Mouse (Mus musculus): Measurements from ENCODE around the gene Tmem120b. TPM values are rescaled to one million over a fixed set of nuclear protein-coding genes. Genes with fewer than 3 reads are reported as not detected.
A peak's percentile ranks its signal among the peaks of the same experiment; 100 is the strongest.

Gene Tmem120b
- total RNA-seq, 2 experiments from 2014 or later: 8.6 to 10.6 TPM

DNA sequence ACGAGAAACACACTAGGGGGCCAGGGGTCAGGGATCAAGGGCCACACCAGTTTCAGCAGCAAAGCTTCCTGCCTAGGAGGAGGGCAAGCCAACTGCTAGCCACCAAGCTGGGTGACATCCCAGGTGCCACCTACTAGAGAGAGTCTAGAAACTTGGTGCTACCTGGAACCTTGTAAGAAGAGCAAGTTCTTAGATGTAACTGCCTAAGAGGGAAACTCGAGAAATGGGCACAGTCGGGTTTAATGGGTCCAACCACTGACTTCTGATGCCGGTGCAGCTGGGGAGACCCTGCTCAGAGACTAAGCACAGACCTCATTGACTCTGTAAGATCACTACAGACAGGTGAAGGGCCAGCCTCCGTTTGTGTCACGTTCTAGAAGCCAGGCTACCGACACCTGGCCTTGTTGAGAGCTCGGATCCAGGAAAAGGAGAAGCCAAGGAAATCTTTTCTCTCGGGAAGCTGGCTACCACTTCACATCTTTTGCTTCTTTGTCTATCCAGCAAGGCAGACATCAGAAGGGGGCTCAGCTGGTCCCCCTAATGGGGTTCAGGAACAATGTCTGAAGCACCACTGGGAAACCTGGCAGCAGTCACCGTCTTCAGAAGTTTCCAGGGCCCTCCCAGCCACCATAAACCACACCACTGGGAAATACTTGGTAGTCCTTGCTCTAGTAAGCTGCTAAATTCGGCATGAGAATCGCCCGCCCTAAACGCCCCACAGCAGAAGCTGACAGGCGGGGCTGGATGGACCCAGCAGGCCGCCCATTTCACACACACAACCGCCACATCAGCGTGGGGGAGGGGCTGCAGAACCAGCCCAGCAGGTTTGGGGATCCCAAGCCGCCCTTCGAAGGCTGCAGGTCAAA, 69.1 kb downstream of the Tmem120b start:
- DNase-seq (ENCODE audit: low spot score): peak; percentile 84
- intact Hi-C loops (cut with DNase I): no loop called here

- intact Hi-C loops (cut with DNase I): no loop called here
- DNase-seq (ENCODE audit: low spot score): no peak
Observed at GRCm38 (mm10) chr5:123137910-123138229, 69.7 kb downstream of the Tmem120b start.

DNA sequence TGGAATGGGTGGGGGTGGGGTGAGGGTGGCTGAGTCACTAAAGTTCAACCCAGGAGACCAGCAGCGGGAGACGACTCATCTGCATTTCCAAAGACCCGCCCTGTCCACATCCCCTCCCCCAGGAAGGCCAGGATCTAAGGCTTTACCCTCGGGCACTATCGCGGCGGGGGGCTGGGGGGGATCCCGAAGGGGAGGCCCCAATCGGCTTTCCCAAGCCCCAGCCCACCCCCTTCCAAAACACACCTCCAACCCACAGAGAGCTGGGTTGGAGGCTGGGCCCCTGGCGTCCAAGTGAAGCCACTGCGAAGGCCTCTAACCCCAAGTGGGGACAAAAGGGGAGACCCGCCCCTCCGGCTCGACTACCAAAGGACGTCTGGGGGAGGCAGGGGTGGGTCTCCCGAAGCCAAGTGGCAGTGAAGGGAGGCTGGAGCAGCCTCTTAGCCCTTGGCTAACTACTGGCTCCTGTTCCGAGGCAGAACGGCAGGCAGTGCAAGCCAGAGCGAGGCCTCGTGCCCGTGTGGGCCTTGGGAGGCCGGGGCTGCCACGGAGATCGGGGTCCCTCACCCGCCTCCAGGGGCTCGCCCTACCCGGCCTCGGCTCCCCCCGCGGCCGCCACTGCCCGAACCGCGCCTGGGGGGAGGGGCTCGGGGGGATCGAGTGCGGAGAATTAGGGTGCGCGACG, 70.2 kb downstream of the Tmem120b start:
- intact Hi-C loops (cut with DNase I): no loop called here
- peak; percentile 75 for DNase-seq (ENCODE audit: low spot score)

DNA sequence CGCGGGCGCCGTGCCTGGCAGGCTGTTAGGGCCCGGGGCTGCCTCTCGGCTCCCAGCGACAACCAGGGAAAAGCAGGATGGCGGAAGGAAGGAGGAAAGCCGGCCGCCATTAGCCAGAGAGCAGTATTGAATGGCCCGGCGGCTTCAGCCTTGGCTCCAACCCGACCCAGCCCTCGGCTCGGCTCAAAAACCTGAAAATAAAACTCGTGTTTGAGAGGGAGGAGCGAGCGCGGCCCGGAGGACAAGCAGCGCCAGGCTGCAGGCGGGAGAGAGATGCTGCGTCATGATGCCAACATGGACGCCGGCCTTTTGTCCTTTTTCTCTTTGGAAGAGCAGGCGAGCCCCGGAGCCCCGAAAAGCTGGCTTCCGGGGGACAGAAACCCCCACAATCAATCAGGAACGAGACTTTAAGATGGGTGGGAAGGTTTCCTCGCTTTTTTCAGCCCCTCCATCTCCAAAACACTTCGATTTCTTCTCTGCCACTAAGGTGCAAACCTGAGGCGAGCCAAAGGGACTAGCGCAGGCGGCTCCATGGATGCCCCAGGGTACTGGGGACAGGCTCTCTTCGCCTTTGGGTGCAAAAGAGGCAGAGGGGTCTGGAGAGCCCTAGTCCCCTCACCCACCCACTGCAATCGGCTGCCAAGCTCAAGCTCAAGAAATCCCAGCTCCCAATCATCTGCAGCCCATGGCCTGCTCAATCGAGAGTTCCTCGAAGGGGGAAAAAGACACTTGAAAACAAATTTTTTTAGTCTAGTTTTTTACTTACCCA, 70.9 kb downstream of the Tmem120b start:
- intact Hi-C loops (cut with DNase I): no loop called here
- peak; percentile 75 for DNase-seq (ENCODE audit: low spot score)

- intact Hi-C loops (cut with DNase I): no loop called here
- DNase-seq (ENCODE audit: low spot score): no peak
Observed at GRCm38 (mm10) chr5:123139722-123140627, 71.8 kb downstream of the Tmem120b start.

GRCm38 (mm10) chr5:123140694-123141554, 72.7 kb downstream of the Tmem120b start:
- peak; percentile 89 for DNase-seq (ENCODE audit: low spot score)
- intact Hi-C loops (cut with DNase I): no loop called here

- intact Hi-C loops (cut with DNase I): no loop called here
- DNase-seq (ENCODE audit: low spot score): peak; percentile 54
Observed at GRCm38 (mm10) chr5:123141555-123142160, 73.4 kb downstream of the Tmem120b start.

GRCm38 (mm10) chr5:123142161-123143157, 74.2 kb downstream of the Tmem120b start, which contains the start of gene Setd1b:
Setd1b (plus strand) TSS chr5:123142193.
- no peak for DNase-seq (ENCODE audit: low spot score)
- intact Hi-C loops (cut with DNase I): no loop called here

GRCm38 (mm10) chr5:123143251-123143970, 75.2 kb downstream of the Tmem120b start:
- no peak for DNase-seq (ENCODE audit: low spot score)
- intact Hi-C loops (cut with DNase I): no loop called here

GRCm38 (mm10) chr5:123143971-123144745, 75.9 kb downstream of the Tmem120b start:
- DNase-seq (ENCODE audit: low spot score): no peak
- intact Hi-C loops (cut with DNase I): no loop called here

DNA sequence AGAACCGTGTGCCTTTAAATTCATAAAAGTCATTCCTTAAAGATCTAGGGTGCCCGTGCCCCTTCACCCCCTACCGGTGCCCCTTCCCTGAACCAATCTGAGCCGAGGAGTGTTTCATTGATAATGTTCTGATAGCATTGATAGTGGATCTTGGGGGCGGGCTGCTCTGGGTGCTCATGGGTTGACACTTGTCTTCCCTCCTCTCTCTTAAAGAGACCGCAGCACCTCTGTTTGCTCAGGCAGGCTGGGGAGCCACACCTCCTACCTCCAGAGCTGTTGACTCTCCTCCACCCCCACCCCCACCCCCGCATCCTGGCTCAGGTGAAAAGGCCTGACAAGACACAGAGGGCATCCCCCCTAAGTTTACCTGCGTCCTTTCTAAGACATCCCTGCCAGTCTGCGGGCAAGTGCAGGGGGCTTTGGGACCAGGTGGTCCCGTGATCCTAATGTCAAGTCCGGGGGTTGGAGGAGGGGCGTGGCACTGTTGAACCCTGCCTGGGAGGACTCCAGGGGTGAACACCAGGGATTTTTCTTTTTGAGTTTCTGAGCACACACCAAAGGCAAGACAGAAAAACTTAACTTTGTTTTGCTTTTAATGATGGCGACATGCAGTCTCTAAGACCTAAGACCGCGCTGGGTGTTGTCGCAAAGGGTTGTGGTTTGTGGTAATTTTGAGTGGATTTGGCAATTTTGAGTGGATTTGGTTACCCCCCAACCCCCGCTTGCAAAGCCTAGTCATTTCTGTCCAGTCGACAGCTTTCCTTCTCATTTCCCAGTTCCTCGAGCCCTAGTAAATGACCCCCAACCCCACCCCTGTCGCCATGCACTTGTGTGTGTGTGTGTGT, 76.8 kb downstream of the Tmem120b start:
- intact Hi-C loops (cut with DNase I): no loop called here
- no peak for DNase-seq (ENCODE audit: low spot score)

- DNase-seq (ENCODE audit: low spot score): no peak
- intact Hi-C loops (cut with DNase I): no loop called here
Observed at GRCm38 (mm10) chr5:123146357-123146756, 78.1 kb downstream of the Tmem120b start.

- no peak for DNase-seq (ENCODE audit: low spot score)
- intact Hi-C loops (cut with DNase I): no loop called here
Observed at GRCm38 (mm10) chr5:123147569-123147968, 79.4 kb downstream of the Tmem120b start.

- intact Hi-C loops (cut with DNase I): loop anchor here (2.0 kb wide), 1 partner anchor 31 kb away; no protein-coding TSS in a partner anchor
- no peak for DNase-seq (ENCODE audit: low spot score)
Observed at GRCm38 (mm10) chr5:123148073-123148722, 80.0 kb downstream of the Tmem120b start.
